Mouse (Mus musculus) G1E-ER4 (cell line): ENCODE data around the gene Nolc1. TPM values are rescaled to one million over a fixed set of nuclear protein-coding genes. Genes with fewer than 3 reads are reported as not detected.

Experiments used
- GATA1 ChIP-seq: IDR thresholded peaks from one replicate; pipeline ENCODE4 v1.8.0; 2012; ENCODE audit warnings: low read length, inconsistent platforms
- polyA plus RNA-seq: library from polyadenylated mRNA; stranded (reverse); fragments of >175 nt; gene quantifications from 2 replicates; pipeline ENCODE4 v1.2.3, GENCODE M21; 2012

Gene Nolc1
- polyA plus RNA-seq, 1 experiment: 150 TPM

- no peak for TF ChIP-seq GATA1
Measured at GRCm38 (mm10) chr19:46038851-46039260, 36.8 kb upstream of the Nolc1 start.

GRCm38 (mm10) chr19:46039478-46039877 is 36.2 kb upstream of the Nolc1 start:
- TF ChIP-seq GATA1: no peak

GRCm38 (mm10) chr19:46040149-46040902 is 35.3 kb upstream of the Nolc1 start:
- no peak for TF ChIP-seq GATA1

- no peak for TF ChIP-seq GATA1
Measured at GRCm38 (mm10) chr19:46041299-46041932, 34.2 kb upstream of the Nolc1 start.

GRCm38 (mm10) chr19:46041933-46042475 is 33.7 kb upstream of the Nolc1 start:
- no peak for TF ChIP-seq GATA1

- TF ChIP-seq GATA1: no peak
Measured at GRCm38 (mm10) chr19:46042476-46043011, 33.1 kb upstream of the Nolc1 start.

GRCm38 (mm10) chr19:46043380-46043779 is 32.3 kb upstream of the Nolc1 start:
- TF ChIP-seq GATA1: no peak

GRCm38 (mm10) chr19:46044271-46044992 is 31.2 kb upstream of the Nolc1 start, which contains the start of gene Pprc1:
Gene Pprc1 (plus strand): TSS chr19:46044886.
- TF ChIP-seq GATA1: no peak

GRCm38 (mm10) chr19:46044993-46045695 is 30.5 kb upstream of the Nolc1 start, which contains the start of gene Ldb1:
Gene Ldb1 (minus strand): TSS chr19:46045214.
- no peak for TF ChIP-seq GATA1

GRCm38 (mm10) chr19:46045696-46046311 is 29.9 kb upstream of the Nolc1 start:
- no peak for TF ChIP-seq GATA1

- no peak for TF ChIP-seq GATA1
Measured at GRCm38 (mm10) chr19:46046621-46047025, 29.0 kb upstream of the Nolc1 start.

- TF ChIP-seq GATA1: no peak
Measured at GRCm38 (mm10) chr19:46047426-46047825, 28.2 kb upstream of the Nolc1 start.

- TF ChIP-seq GATA1: no peak
Measured at GRCm38 (mm10) chr19:46049129-46049528, 26.5 kb upstream of the Nolc1 start.

GRCm38 (mm10) chr19:46050462-46050861 is 25.2 kb upstream of the Nolc1 start:
- TF ChIP-seq GATA1: no peak
